Mouse (Mus musculus): Measurements from ENCODE around the gene Gm43552.
"Not testable (repeated sequence)": the region's sequence is repeated elsewhere in the genome, so short reads cannot be mapped to it uniquely, and the experiment has no call there.

Gene Gm43552

GRCm38 (mm10) chr5:65492716-65493531, at the start of gene Gm43552:
TSS of gene Gm43552 (minus strand) at chr5:65492833.
- DNase-seq (ENCODE audit: low spot score) = peak; percentile 96

- no peak for DNase-seq (ENCODE audit: low spot score)
Observed at GRCm38 (mm10) chr5:65541889-65542288, 49.3 kb upstream of the Gm43552 start.

- no peak for DNase-seq (ENCODE audit: low spot score)
Observed at GRCm38 (mm10) chr5:65539786-65540185, 47.2 kb upstream of the Gm43552 start.

- no peak for DNase-seq (ENCODE audit: low spot score)
Observed at GRCm38 (mm10) chr5:65538829-65539228, 46.2 kb upstream of the Gm43552 start.

- no peak for DNase-seq (ENCODE audit: low spot score)
Observed at GRCm38 (mm10) chr5:65538121-65538520, 45.5 kb upstream of the Gm43552 start.

- no peak for DNase-seq (ENCODE audit: low spot score)
Observed at GRCm38 (mm10) chr5:65537420-65538071, 44.9 kb upstream of the Gm43552 start.

- peak; percentile 95 for DNase-seq (ENCODE audit: low spot score)
Observed at GRCm38 (mm10) chr5:65536751-65537419, 44.3 kb upstream of the Gm43552 start, which contains the start of the genes Smim14 and Ube2k. TSS of gene Smim14 (minus strand) at chr5:65537184. TSS of gene Ube2k (plus strand) at chr5:65537233.

- not testable (repeated sequence) for DNase-seq (ENCODE audit: low spot score)
Observed at GRCm38 (mm10) chr5:65536068-65536465, 43.4 kb upstream of the Gm43552 start.

GRCm38 (mm10) chr5:65535457-65536067, 42.9 kb upstream of the Gm43552 start:
- no peak for DNase-seq (ENCODE audit: low spot score)

GRCm38 (mm10) chr5:65534496-65534895, 41.9 kb upstream of the Gm43552 start:
- no peak for DNase-seq (ENCODE audit: low spot score)

- no peak for DNase-seq (ENCODE audit: low spot score)
Observed at GRCm38 (mm10) chr5:65531283-65531682, 38.6 kb upstream of the Gm43552 start.

- DNase-seq (ENCODE audit: low spot score) = peak; percentile 11
Observed at GRCm38 (mm10) chr5:65525674-65526443, 33.2 kb upstream of the Gm43552 start.

- no peak for DNase-seq (ENCODE audit: low spot score)
Observed at GRCm38 (mm10) chr5:65524831-65525230, 32.2 kb upstream of the Gm43552 start.

GRCm38 (mm10) chr5:65521803-65522202, 29.2 kb upstream of the Gm43552 start:
- no peak for DNase-seq (ENCODE audit: low spot score)

- DNase-seq (ENCODE audit: low spot score) = no peak
Observed at GRCm38 (mm10) chr5:65514635-65515278, 22.1 kb upstream of the Gm43552 start.

GRCm38 (mm10) chr5:65513506-65513905, 20.9 kb upstream of the Gm43552 start:
- DNase-seq (ENCODE audit: low spot score) = no peak

GRCm38 (mm10) chr5:65508395-65508794, 15.8 kb upstream of the Gm43552 start:
- DNase-seq (ENCODE audit: low spot score) = no peak

GRCm38 (mm10) chr5:65505786-65506185, 13.2 kb upstream of the Gm43552 start:
- DNase-seq (ENCODE audit: low spot score) = peak; percentile 48

- DNase-seq (ENCODE audit: low spot score) = no peak
Observed at GRCm38 (mm10) chr5:65501407-65501806, 8.8 kb upstream of the Gm43552 start.

- no peak for DNase-seq (ENCODE audit: low spot score)
Observed at GRCm38 (mm10) chr5:65500231-65500630, 7.6 kb upstream of the Gm43552 start.
